27 mouse cellular contexts compared by ENCODE assay signal in genomic region chr10:7843181-7843580, GRCm38 (mm10). TPM values are rescaled to one million over a fixed set of nuclear protein-coding genes. Genes with fewer than 3 reads are reported as not detected.
DNase-seq lines count a peak whose midpoint lies in the region; TF ChIP-seq lines count a peak whose summit lies in the region.
"Had no signal": no experiment of that assay in that cellular context is flagged by ENCODE, and none has a peak within 500 bp of the region (broad histone marks: within the 10 kb centered on the region; RNA-seq: fewer than 3 reads in every experiment).

No protein-coding gene starts in this region.

- H3K4me3 ChIP-seq in CH12.LX (replicated peaks in 1 of 3; ENCODE audit: low read depth in 2 of 3, low read length in 2 of 3, poor library complexity in 1 of 3) = peak overlapping the region in 2 of 3 experiments; percentile 10 to 59
- H3K4me3 ChIP-seq: forebrain, embryonic 10.5 days; forebrain, embryonic 15.5 days; heart, embryonic 12.5 days; heart, embryonic 15.5 days; hindbrain, embryonic 10.5 days; hindbrain, embryonic 13.5 days; intestine, embryonic 15.5 days had no signal

- peaks cover 36% of the 10 kb centered on the region for H3K79me2 ChIP-seq in CH12.LX (replicated peaks; ENCODE audit: control insufficient read depth, extremely low read depth, insufficient read depth, poor library complexity, severe bottlenecking)

- H3K9me3 ChIP-seq in CH12.LX (replicated peaks; ENCODE audit: low read length) = no peaks in the 10 kb centered on the region
- H3K9me3 ChIP-seq: forebrain, embryonic 10.5 days; forebrain, embryonic 15.5 days; G1E; heart, embryonic 12.5 days; heart, embryonic 15.5 days; hindbrain, embryonic 10.5 days; hindbrain, embryonic 13.5 days; intestine, embryonic 15.5 days had no signal

- H3K27ac ChIP-seq in CH12.LX (ENCODE audit: insufficient read depth, low read depth) = no peak overlapping the region
- H3K27ac ChIP-seq: forebrain, embryonic 10.5 days; forebrain, embryonic 15.5 days; heart, embryonic 15.5 days; hindbrain, embryonic 10.5 days; hindbrain, embryonic 13.5 days; intestine, embryonic 15.5 days had no signal

- 0 out of 2 replicates have a peak overlapping the region, but pooled peaks have one; percentile 15 for H3K9ac ChIP-seq in CH12.LX (ENCODE audit: insufficient read depth, low read depth)
- H3K9ac ChIP-seq: forebrain, embryonic 15.5 days; heart, embryonic 12.5 days; heart, embryonic 15.5 days; hindbrain, embryonic 13.5 days; intestine, embryonic 15.5 days had no signal

- DNase-seq in CD4-positive, CD25-positive, alpha-beta regulatory T cell, adult 2 months (ENCODE audit: low read depth, low spot score) = peak; percentile 64
- DNase-seq in CH12.LX (ENCODE audit: extremely low read depth) = no peak
- peak; percentile 76 for DNase-seq in induced T-regulatory cell, adult 2 months (ENCODE audit: low read depth)
- peak; percentile 39 for DNase-seq in naive thymus-derived CD4-positive, alpha-beta T cell, adult 2 months (ENCODE audit: low read depth)
- DNase-seq in ovary, postnatal 14 days (ENCODE audit: low spot score) = no peak
- no peak for DNase-seq in cerebellum, postnatal 36 days
- DNase-seq in lung, postnatal 14 days = no peak
- DNase-seq: adrenal gland, adult 2 months; adrenal gland, postnatal 14 days; cerebellum, adult 11-12 months; cerebellum, adult 8-10 months; cerebellum, postnatal 10 days; gastrocnemius, postnatal 10 days; gastrocnemius, postnatal 36 days; heart, postnatal 10 days; heart, postnatal 36 days; kidney, adult 11 months; kidney, adult 8-10 months had no signal

- TF ChIP-seq EP300 in CH12.LX (IDR thresholded peaks at IDR 0.05; ENCODE audit: low read length) = no peak

- no peak for TF ChIP-seq POLR2A in CH12.LX (IDR thresholded peaks at IDR 0.05; ENCODE audit: low read depth, low read length)

- in situ Hi-C loops in CH12.LX (cut with MboI; ENCODE audit: low pct_ligation_motif_present, low pct_unique_long_range_greater_than_20kb, low sequenced_read_pairs) = loop anchor here (25.0 kb wide), 1 partner anchor 1119 kb away; no protein-coding TSS in a partner anchor

- peak overlapping the region; percentile 93 for H3K4me2 ChIP-seq in CH12.LX (ENCODE audit: insufficient read depth, low read depth, poor library complexity, severe bottlenecking)
- H3K4me2 ChIP-seq: forebrain, embryonic 15.5 days; heart, embryonic 12.5 days; heart, embryonic 15.5 days; hindbrain, embryonic 13.5 days; intestine, embryonic 15.5 days had no signal

- H3K4me1 ChIP-seq in CH12.LX (ENCODE audit: control insufficient read depth in 1 of 2, insufficient read depth in 2 of 2) = peaks cover 30 to 77% of the 10 kb centered on the region in 2 experiments
- H3K4me1 ChIP-seq: forebrain, embryonic 10.5 days; hindbrain, embryonic 10.5 days; hindbrain, embryonic 13.5 days had no signal

- H3K36me3 ChIP-seq in CH12.LX (replicated peaks in 1 of 2; ENCODE audit: control insufficient read depth in 1 of 2, insufficient read depth in 1 of 2, low read length in 1 of 2) = peaks cover 0 to 30% of the 10 kb centered on the region in 2 experiments
- H3K36me3 ChIP-seq: forebrain, embryonic 10.5 days; forebrain, embryonic 15.5 days; G1E; heart, embryonic 12.5 days; heart, embryonic 15.5 days; hindbrain, embryonic 10.5 days; hindbrain, embryonic 13.5 days; intestine, embryonic 15.5 days had no signal

- no peak for TF ChIP-seq RAD21 in CH12.LX (IDR thresholded peaks at IDR 0.05; ENCODE audit: low read depth, low read length)

- no peak for TF ChIP-seq CTCF in CH12.LX (conservative IDR thresholded peaks at IDR 0.05 in 1 of 2, IDR thresholded peaks at IDR 0.05 in 1 of 2; ENCODE audit: low read depth in 2 of 2, low read length in 2 of 2)

- H3K27me3 ChIP-seq in CH12.LX (replicated peaks) = no peaks in the 10 kb centered on the region
- H3K27me3 ChIP-seq: forebrain, embryonic 15.5 days; hindbrain, embryonic 13.5 days; intestine, embryonic 15.5 days; Patski had no signal

- dilution Hi-C loops in CH12.LX (cut with MboI; ENCODE audit: extremely low pct_ligation_motif_present, extremely low pct_unique_long_range_greater_than_20kb, low sequenced_read_pairs) = no loop called here

TF ChIP-seq in CH12.LX, 34 proteins besides CTCF, POLR2A, EP300 and RAD21:
- TF ChIP-seq ZC3H11A (IDR thresholded peaks at IDR 0.05; ENCODE audit: low read depth, low read length) (no peak), MEF2A (IDR thresholded peaks at IDR 0.05; ENCODE audit: borderline replicate concordance, low read depth, low read length) (no peak), ZNF384 (IDR thresholded peaks at IDR 0.05; ENCODE audit: low read depth, low read length) (no peak), NRF1 (IDR thresholded peaks at IDR 0.05; ENCODE audit: low read depth, low read length) (no peak), ELF1 (IDR thresholded peaks at IDR 0.05; ENCODE audit: low read depth, low read length) (no peak)

RNA-seq across cellular contexts. Expression of gene Zc3h12d, which starts 10.9 kb away (rescaled TPM):
- total RNA-seq in CH12.LX (2012; rRNA removed) (13.4 and 16.3 TPM in 2 replicates), CH12.LX (2014; rRNA removed) (10.7 and 11.8 TPM in 2 replicates)
- polyA plus RNA-seq in CH12.LX (2012; ENCODE audit: insufficient read length, low read depth) = 22.5 and 28.0 TPM in 2 replicates
- polyA plus RNA-seq: G1E, Patski had no signal

RNA-seq across cellular contexts. Expression of gene Ppil4, which starts 50.5 kb away (rescaled TPM):
- total RNA-seq in CH12.LX (2012; rRNA removed) (26.4 and 30.9 TPM in 2 replicates), CH12.LX (2014; rRNA removed) (41.5 and 51.1 TPM in 2 replicates)
- 43.6 and 45.9 TPM in 2 replicates for polyA plus RNA-seq in CH12.LX (2012; ENCODE audit: insufficient read length, low read depth)

RNA-seq across cellular contexts. Expression of gene Ginm1, which starts 50.6 kb away (rescaled TPM):
- total RNA-seq in CH12.LX (2012; rRNA removed) = 11.7 and 12.7 TPM in 2 replicates
- total RNA-seq in CH12.LX (2014; rRNA removed) = 33.9 and 38.2 TPM in 2 replicates
- polyA plus RNA-seq in CH12.LX (2012; ENCODE audit: insufficient read length, low read depth) = 22.5 and 27.3 TPM in 2 replicates

Comparison
In these comparisons a context has a peak if more than half of its experiments do, and no peak if none do; other contexts are left out.
1. DNase-seq: peak in CD4-positive, CD25-positive, alpha-beta regulatory T cell, adult 2 months (single experiment), induced T-regulatory cell, adult 2 months (single experiment) and naive thymus-derived CD4-positive, alpha-beta T cell, adult 2 months (single experiment); none in CH12.LX (single experiment), ovary, postnatal 14 days (single experiment), cerebellum, postnatal 36 days (0 of 2) and lung, postnatal 14 days (single experiment).